Mouse (Mus musculus): Measurements from ENCODE around the gene Nat14.

GRCm38 (mm10) chr7:4923586-4924364 lies 1.9 kb downstream of the Nat14 start:
- TF ChIP-seq HCFC1 (IDR thresholded peaks at IDR 0.05; ENCODE audit: borderline replicate concordance, insufficient read depth, low read length): no peak
- no peak for TF ChIP-seq MAFK (IDR thresholded peaks at IDR 0.05; ENCODE audit: insufficient read depth, low read depth, low read length)
- TF ChIP-seq CHD2 (IDR thresholded peaks at IDR 0.05; ENCODE audit: low read depth, low read length): no peak

Measured in ES-E14 (cell line).